Mouse (Mus musculus): Measurements from ENCODE around the gene Gm6465. TPM values are rescaled to one million over a fixed set of nuclear protein-coding genes. Genes with fewer than 3 reads are reported as not detected.

Gm6465 gene
- not detected for total RNA-seq (2023)

GRCm38 (mm10) chr5:11845239-11845638 lies at the start of gene Gm6465:
Gene Gm6465 (plus strand): TSS chr5:11845539.

Other genes with a start within 250 kb of the Gm6465 start
- not detected for gene Gm8922, start 163.6 kb upstream of the Gm6465 start, total RNA-seq (2023)
- not detected for gene Gm8926, start 75.0 kb upstream of the Gm6465 start, total RNA-seq (2023)
- not detected for gene 4933402N22Rik, start 72.5 kb downstream of the Gm6465 start, total RNA-seq (2023)